Mouse (Mus musculus) CD8-positive naive resting alpha-beta T cell, adult 57 days (primary cell): Measurements from ENCODE around the gene Xpnpep1. TPM values are rescaled to one million over a fixed set of nuclear protein-coding genes. Genes with fewer than 3 reads are reported as not detected.

ENCODE experiments used
- total RNA-seq: library from RNA; stranded (reverse); gene quantifications from one replicate; pipeline ENCODE4 v1.2.4, GENCODE M21; 2023

Xpnpep1 gene
- 39.3 TPM for total RNA-seq

DNA sequence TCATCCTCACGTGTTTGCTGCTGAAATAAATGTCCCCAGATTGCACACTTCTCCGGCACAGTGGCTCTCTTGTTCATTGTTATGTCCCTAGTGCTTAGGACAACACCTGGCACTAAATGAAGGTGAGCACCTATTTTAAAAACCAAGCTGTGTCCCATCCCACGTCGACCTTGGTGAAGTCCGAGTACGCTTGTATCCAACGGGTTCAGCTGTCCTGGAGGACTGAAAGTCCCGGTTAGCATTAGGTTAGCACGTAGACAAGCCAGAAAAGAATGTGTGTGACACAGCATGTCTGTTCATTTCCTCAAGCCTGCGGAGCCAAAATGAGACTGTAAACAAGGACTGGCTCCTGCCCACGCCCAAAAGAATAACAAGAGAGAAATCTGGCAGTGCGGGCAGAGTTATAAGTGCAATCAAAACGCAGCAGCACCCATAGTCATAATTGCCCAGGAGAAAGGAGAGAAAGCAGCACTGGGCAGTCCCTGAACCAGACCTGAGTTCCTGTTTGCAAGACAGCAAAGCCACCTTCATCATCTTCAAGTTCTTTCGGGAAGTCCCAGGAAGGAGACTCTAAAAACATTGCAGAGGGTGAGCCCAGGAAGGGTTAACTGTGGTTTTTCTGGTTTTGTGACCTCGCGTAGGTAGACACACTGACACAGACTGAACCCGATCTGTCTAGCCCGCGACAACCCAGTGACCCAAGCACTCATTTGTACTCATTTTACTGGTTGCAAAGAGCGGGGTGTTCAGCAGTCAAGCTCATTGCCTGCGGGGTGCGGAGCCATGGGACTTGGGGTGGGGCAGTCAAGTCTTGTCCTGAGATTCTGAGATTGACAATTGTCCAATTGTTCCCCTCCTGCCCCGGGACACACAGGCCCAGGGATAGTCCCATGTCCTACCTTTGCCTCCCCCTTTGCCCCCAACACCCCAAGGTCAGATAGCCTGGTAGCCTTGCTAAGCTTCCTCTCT is at the start of gene Xpnpep1:
Gene Xpnpep1 (minus strand): TSS at position 51 of the 969 bp plus-strand sequence.

Other genes starting within 250 kb of the Xpnpep1 start
- gene Add3, start 100.2 kb upstream of the Xpnpep1 start, total RNA-seq, result 271 TPM